Mouse (Mus musculus): Measurements from ENCODE around the gene Smyd2. TPM values are rescaled to one million over a fixed set of nuclear protein-coding genes. Genes with fewer than 3 reads are reported as not detected.

Smyd2 gene
- polyA plus RNA-seq, 1 experiment: 36.5 TPM

GRCm38 (mm10) chr1:189849550-189849949, 72.6 kb downstream of the Smyd2 start:
- no peak for DNase-seq
- Histone ChIP-seq H3K27me3 (ENCODE audit: control insufficient read depth, insufficient read depth, low read length) (no peaks in the 10 kb centered on the region), H3K36me3 (ENCODE audit: control insufficient read depth, insufficient read depth, low read length) (peaks cover 11% of the 10 kb centered on the region; the same call in 1 of the 2 replicates), H3K4me3 (ENCODE audit: control insufficient read depth, insufficient read depth, low read length) (no peak overlapping the region), H3K27ac (ENCODE audit: control insufficient read depth, insufficient read depth, low read length) (no peak overlapping the region), H3K4me1 (replicated peaks; ENCODE audit: control insufficient read depth, insufficient read depth, low read length) (peaks cover under 1% of the 10 kb centered on the region; the same call in 1 of the 2 replicates)
- no peak for TF ChIP-seq POLR2A (IDR thresholded peaks at IDR 0.05; ENCODE audit: control insufficient read depth, extremely low read depth, insufficient read depth, low read length, poor library complexity)
- TF ChIP-seq CTCF (IDR thresholded peaks at IDR 0.05; ENCODE audit: borderline replicate concordance, control insufficient read depth, extremely low read depth, insufficient read depth, low read length, poor library complexity): no peak
- 94% methylated on average over 11 of the region's 11 CpGs for WGBS

GRCm38 (mm10) chr1:189846319-189846718, 75.8 kb downstream of the Smyd2 start:
- no peak for DNase-seq
- 95% methylated on average over 2 of the region's 2 CpGs for WGBS
- no peak overlapping the region for H3K27ac ChIP-seq (ENCODE audit: control insufficient read depth, insufficient read depth, low read length)
- TF ChIP-seq POLR2A (IDR thresholded peaks at IDR 0.05; ENCODE audit: control insufficient read depth, extremely low read depth, insufficient read depth, low read length, poor library complexity) (no peak), CTCF (IDR thresholded peaks at IDR 0.05; ENCODE audit: borderline replicate concordance, control insufficient read depth, extremely low read depth, insufficient read depth, low read length, poor library complexity) (no peak)
- peaks cover 11% of the 10 kb centered on the region; the same call in 1 of the 2 replicates for H3K36me3 ChIP-seq (ENCODE audit: control insufficient read depth, insufficient read depth, low read length)
- no peaks in the 10 kb centered on the region for H3K4me1 ChIP-seq (replicated peaks; ENCODE audit: control insufficient read depth, insufficient read depth, low read length)
- H3K4me3 ChIP-seq (ENCODE audit: control insufficient read depth, insufficient read depth, low read length): no peak overlapping the region
- H3K27me3 ChIP-seq (ENCODE audit: control insufficient read depth, insufficient read depth, low read length): no peaks in the 10 kb centered on the region

- peaks cover 49% of the 10 kb centered on the region for H3K4me1 ChIP-seq (replicated peaks; ENCODE audit: control insufficient read depth, insufficient read depth, low read length)
- H3K27me3 ChIP-seq (ENCODE audit: control insufficient read depth, insufficient read depth, low read length): no peaks in the 10 kb centered on the region
- no peak for DNase-seq
- no peaks in the 10 kb centered on the region for H3K36me3 ChIP-seq (ENCODE audit: control insufficient read depth, insufficient read depth, low read length)
- no peak overlapping the region for H3K27ac ChIP-seq (ENCODE audit: control insufficient read depth, insufficient read depth, low read length)
- H3K4me3 ChIP-seq (ENCODE audit: control insufficient read depth, insufficient read depth, low read length): no peak overlapping the region
- WGBS: 95% methylated on average over 13 of the region's 13 CpGs
- TF ChIP-seq POLR2A (IDR thresholded peaks at IDR 0.05; ENCODE audit: control insufficient read depth, extremely low read depth, insufficient read depth, low read length, poor library complexity): no peak
- TF ChIP-seq CTCF (IDR thresholded peaks at IDR 0.05; ENCODE audit: borderline replicate concordance, control insufficient read depth, extremely low read depth, insufficient read depth, low read length, poor library complexity): no peak
Measured at GRCm38 (mm10) chr1:189834166-189834565, 88.0 kb downstream of the Smyd2 start.

GRCm38 (mm10) chr1:189833351-189833750, 88.8 kb downstream of the Smyd2 start:
- TF ChIP-seq POLR2A (IDR thresholded peaks at IDR 0.05; ENCODE audit: control insufficient read depth, extremely low read depth, insufficient read depth, low read length, poor library complexity) (no peak), CTCF (IDR thresholded peaks at IDR 0.05; ENCODE audit: borderline replicate concordance, control insufficient read depth, extremely low read depth, insufficient read depth, low read length, poor library complexity) (no peak)
- 95% methylated on average over 7 of the region's 7 CpGs for WGBS
- Histone ChIP-seq H3K4me3 (ENCODE audit: control insufficient read depth, insufficient read depth, low read length) (no peak overlapping the region), H3K27ac (ENCODE audit: control insufficient read depth, insufficient read depth, low read length) (no peak overlapping the region), H3K27me3 (ENCODE audit: control insufficient read depth, insufficient read depth, low read length) (no peaks in the 10 kb centered on the region), H3K36me3 (ENCODE audit: control insufficient read depth, insufficient read depth, low read length) (no peaks in the 10 kb centered on the region), H3K4me1 (replicated peaks; ENCODE audit: control insufficient read depth, insufficient read depth, low read length) (peaks cover 57% of the 10 kb centered on the region)
- DNase-seq: no peak

GRCm38 (mm10) chr1:189830797-189831232, 91.3 kb downstream of the Smyd2 start:
- 0 out of 2 replicates have a peak, but pooled peaks have one; percentile 34 for TF ChIP-seq POLR2A (IDR thresholded peaks at IDR 0.05; ENCODE audit: control insufficient read depth, extremely low read depth, insufficient read depth, low read length, poor library complexity)
- TF ChIP-seq CTCF (IDR thresholded peaks at IDR 0.05; ENCODE audit: borderline replicate concordance, control insufficient read depth, extremely low read depth, insufficient read depth, low read length, poor library complexity): no peak; the same call in 1 of the 2 replicates
- Histone ChIP-seq H3K27me3 (ENCODE audit: control insufficient read depth, insufficient read depth, low read length) (no peaks in the 10 kb centered on the region), H3K27ac (ENCODE audit: control insufficient read depth, insufficient read depth, low read length) (peak overlapping the region; percentile 97), H3K4me3 (ENCODE audit: control insufficient read depth, insufficient read depth, low read length) (peak overlapping the region; percentile 3; the same call in 1 of the 2 replicates), H3K36me3 (ENCODE audit: control insufficient read depth, insufficient read depth, low read length) (no peaks in the 10 kb centered on the region), H3K4me1 (replicated peaks; ENCODE audit: control insufficient read depth, insufficient read depth, low read length) (peaks cover 58% of the 10 kb centered on the region)
- 5% methylated on average over 12 of the region's 12 CpGs for WGBS
- peak; percentile 93 for DNase-seq

Other genes with a start within 250 kb of the Smyd2 start
- gene Cenpf, start 234.3 kb downstream of the Smyd2 start, polyA plus RNA-seq (2012; rRNA removed): 10.3 and 10.8 TPM in 2 replicates
- 17.8 and 19.5 TPM in 2 replicates for gene Ptpn14, start 194.1 kb downstream of the Smyd2 start, polyA plus RNA-seq (2012; rRNA removed)
- gene Prox1, start 248.4 kb upstream of the Smyd2 start, polyA plus RNA-seq (2012; rRNA removed): 0.43 and 0.71 TPM in 2 replicates

Measured in thymus, adult 2 months (tissue).